Mouse (Mus musculus) hindbrain, embryonic 16.5 days (tissue): Measurements from ENCODE around the gene Gm5773. TPM values are rescaled to one million over a fixed set of nuclear protein-coding genes. Genes with fewer than 3 reads are reported as not detected.
"Not testable (repeated sequence)": the region's sequence is repeated elsewhere in the genome, so short reads cannot be mapped to it uniquely, and the experiment has no call there.

Source experiments
- ATAC-seq: fragments of 200-750 bp; cut with Nextera tagmentation; 2 replicates; pipeline ENCODE4 v1.8.0; 2017; ENCODE audit warnings: moderate TSS enrichment, moderate library complexity
- H3K27ac ChIP-seq: fragments of 300-500 bp; sonication (generic); 2 replicates; pipeline ENCODE4 v1.5.1; 2014; ENCODE audit warnings: low read depth, mild to moderate bottlenecking, control low read depth, low read length, moderate library complexity
- H3K27me3 ChIP-seq: fragments of 300-500 bp; sonication (generic); replicated peaks from 2 replicates; pipeline ENCODE4 v1.6.1; 2014; ENCODE audit warnings: low read length; ENCODE audit not compliant: control insufficient read depth, insufficient read depth
- H3K36me3 ChIP-seq: fragments of 300-500 bp; sonication (generic); 2 replicates; pipeline ENCODE4 v1.6.1; 2014; ENCODE audit warnings: mild to moderate bottlenecking, low read length, moderate library complexity, mixed read lengths; ENCODE audit not compliant: control insufficient read depth, insufficient read depth
- H3K4me1 ChIP-seq: fragments of 300-500 bp; sonication (generic); 2 replicates; pipeline ENCODE4 v1.6.1; 2014; ENCODE audit warnings: low read depth, low read length; ENCODE audit not compliant: control insufficient read depth, insufficient read depth
- H3K4me2 ChIP-seq: fragments of 300-500 bp; sonication (generic); 2 replicates; pipeline ENCODE4 v1.6.1; 2014; ENCODE audit warnings: mild to moderate bottlenecking, low read length, control low read depth, moderate library complexity
- H3K4me3 ChIP-seq: fragments of 300-500 bp; sonication (generic); 2 replicates; pipeline ENCODE4 v1.5.1; 2014; ENCODE audit warnings: mild to moderate bottlenecking, low read length, control low read depth, moderate library complexity
- H3K9ac ChIP-seq: fragments of 300-500 bp; sonication (generic); 2 replicates; pipeline ENCODE4 v1.6.1; 2014; ENCODE audit warnings: low read depth, mild to moderate bottlenecking, control low read depth, low read length, moderate library complexity
- H3K9me3 ChIP-seq: fragments of 300-500 bp; sonication (generic); 2 replicates; pipeline ENCODE4 v1.6.1; 2014; ENCODE audit warnings: mild to moderate bottlenecking, low read length, moderate library complexity; ENCODE audit not compliant: control insufficient read depth
- WGBS: fragments of 180-500 bp; shearing (Covaris S2); extraction: QIAGEN DNeasy Blood & Tissue Kit; methylation state at CpG from one replicate; pipeline ENCODE4 v1.1.7; 2014; 5-methylcytosine and 5-hydroxymethylcytosine counted together
- polyA plus RNA-seq: library from polyadenylated mRNA; unstranded; fragments of >200 nt; fragmentation: Nextera tagmentation; extraction: Ambion mirVana; gene quantifications from 2 replicates; pipeline ENCODE4 v1.2.1, GENCODE M21; 2015

Gene Gm5773
- not detected in 2 replicates for polyA plus RNA-seq

DNA sequence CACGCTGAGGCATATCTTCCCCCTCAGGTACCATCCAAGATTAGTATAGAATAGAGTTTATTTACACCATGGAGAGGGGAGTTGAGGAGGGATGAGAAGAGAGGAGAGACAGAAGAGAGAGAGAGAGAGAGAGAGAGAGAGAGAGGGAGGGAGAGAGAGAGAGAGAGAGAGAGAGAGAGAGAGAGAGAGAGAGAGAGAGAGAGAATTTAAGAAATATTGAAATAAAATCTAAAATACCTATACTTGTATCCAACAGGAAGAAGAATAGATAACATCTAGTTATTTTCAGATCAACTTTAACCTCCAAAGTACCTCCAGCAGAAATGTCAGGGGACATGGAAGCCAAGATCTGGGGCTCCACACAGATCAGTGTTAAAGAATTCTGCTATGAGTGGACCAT lies at the start of gene Gm5773:
TSS of gene Gm5773 (plus strand) at position 301 of the 400 bp plus-strand sequence.
- H3K9me3 ChIP-seq, H3K9ac ChIP-seq, H3K27me3 ChIP-seq, H3K4me1 ChIP-seq, H3K36me3 ChIP-seq, ATAC-seq, H3K4me2 ChIP-seq, H3K4me3 ChIP-seq, H3K27ac ChIP-seq: not testable (repeated sequence)
- 92% methylated on average over 1 of the region's 1 CpGs for WGBS

DNA sequence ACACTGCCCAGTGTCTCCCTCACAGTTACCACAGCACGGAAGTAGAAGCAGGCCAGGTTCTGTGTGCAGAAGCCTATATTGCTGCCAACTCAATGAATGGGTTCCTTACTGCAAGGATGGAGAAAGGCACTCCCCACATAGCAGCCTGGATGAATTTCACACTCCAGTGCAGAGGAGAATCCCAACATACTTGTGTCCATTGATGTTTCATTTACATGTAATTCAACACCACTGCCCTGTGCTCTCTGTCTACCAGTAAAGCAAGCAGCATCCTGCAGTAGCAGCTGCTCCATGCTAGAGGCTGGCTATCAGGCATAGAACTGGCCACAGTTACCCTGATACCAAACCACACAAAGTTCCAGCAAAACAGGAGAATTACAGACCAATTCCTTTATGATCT lies 27.3 kb upstream of the Gm5773 start:
- H3K9ac ChIP-seq, H3K27ac ChIP-seq, H3K4me2 ChIP-seq, H3K36me3 ChIP-seq, H3K27me3 ChIP-seq, H3K9me3 ChIP-seq, H3K4me3 ChIP-seq, H3K4me1 ChIP-seq, ATAC-seq: not testable (repeated sequence)
- WGBS: 100% methylated on average over 1 of the region's 1 CpGs

DNA sequence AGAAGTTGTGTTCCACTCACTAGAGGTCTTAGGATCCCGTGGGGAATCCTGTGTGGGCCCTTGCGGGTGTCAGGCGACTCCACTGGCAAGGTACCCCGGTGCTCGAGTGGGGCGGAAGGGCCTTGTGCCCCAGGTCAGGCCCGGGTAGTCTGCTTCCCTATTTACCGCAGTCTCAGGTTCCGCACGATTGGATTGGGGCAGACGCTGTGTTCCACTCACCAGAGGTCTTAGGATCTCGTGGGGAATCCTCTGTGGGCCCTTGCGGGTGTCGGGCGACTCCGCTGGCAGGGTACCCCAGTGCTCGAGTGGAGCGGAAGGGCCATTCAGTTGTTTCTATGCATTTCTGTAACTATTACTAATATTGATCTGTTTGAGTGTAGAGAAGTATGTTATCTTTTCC lies 18.8 kb upstream of the Gm5773 start:
- not testable (repeated sequence) for H3K27ac ChIP-seq, H3K9me3 ChIP-seq, H3K4me3 ChIP-seq, H3K36me3 ChIP-seq, H3K4me1 ChIP-seq, ATAC-seq, H3K4me2 ChIP-seq, H3K27me3 ChIP-seq, H3K9ac ChIP-seq
- 92% methylated on average over 16 of the region's 18 CpGs for WGBS

DNA sequence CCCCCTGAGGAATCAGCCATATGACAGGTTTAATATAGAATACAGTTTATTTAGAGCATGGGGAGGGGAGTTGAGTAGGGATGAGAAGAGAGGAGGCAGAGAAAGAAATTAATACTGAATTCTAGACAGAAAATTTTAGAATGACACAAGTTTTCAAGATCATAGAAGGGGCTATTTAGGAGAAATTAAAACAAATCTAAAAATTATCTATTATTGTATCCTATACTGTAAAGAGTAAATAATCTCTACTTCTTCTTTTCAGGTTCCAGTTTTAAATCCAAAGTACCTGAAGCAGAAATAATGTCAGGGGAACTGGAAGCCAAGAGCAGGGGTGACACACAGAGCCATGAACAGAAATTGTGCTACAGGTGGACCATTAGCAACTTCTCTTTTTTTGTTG lies 23.3 kb downstream of the Gm5773 start, which contains the start of gene Tdpoz4:
TSS of gene Tdpoz4 (plus strand) at position 301 of the 400 bp plus-strand sequence.
- H3K9me3 ChIP-seq, H3K4me3 ChIP-seq, H3K36me3 ChIP-seq, H3K9ac ChIP-seq, H3K27ac ChIP-seq, ATAC-seq, H3K4me2 ChIP-seq, H3K4me1 ChIP-seq, H3K27me3 ChIP-seq: not testable (repeated sequence)

DNA sequence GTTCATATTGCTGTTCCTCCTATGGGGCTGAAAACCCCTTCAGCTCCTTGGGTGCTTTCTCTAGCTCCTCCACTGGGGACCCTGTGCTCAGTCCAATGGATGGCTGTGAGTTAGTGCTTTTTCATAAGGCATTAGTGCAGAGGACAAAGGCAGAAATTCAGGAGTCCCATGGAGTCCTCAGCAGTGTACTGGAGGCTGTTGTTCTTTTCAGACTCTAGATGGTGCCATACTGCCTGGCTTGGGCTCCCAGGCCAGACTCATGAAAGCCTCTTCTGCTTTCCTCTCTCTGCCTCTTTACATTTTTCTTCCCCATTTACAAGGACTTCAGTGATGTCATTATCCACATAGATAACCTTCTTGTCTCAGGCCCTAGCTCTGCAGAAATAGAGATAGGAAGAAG lies 40.5 kb downstream of the Gm5773 start:
- H3K36me3 ChIP-seq, H3K27me3 ChIP-seq, H3K27ac ChIP-seq, H3K4me2 ChIP-seq, H3K9ac ChIP-seq, H3K9me3 ChIP-seq, H3K4me1 ChIP-seq, H3K4me3 ChIP-seq: not testable (repeated sequence)
- ATAC-seq: peak; percentile 63; the same call in 1 of the 2 replicates

Other genes starting within 250 kb of the Gm5773 start
- 198 and 202 TPM in 2 replicates for gene S100a10, start 217.9 kb upstream of the Gm5773 start, polyA plus RNA-seq
- gene Tdpoz2, start 120.3 kb upstream of the Gm5773 start, polyA plus RNA-seq: not detected in 2 replicates
- gene Tdpoz1, start 96.7 kb upstream of the Gm5773 start, polyA plus RNA-seq: not detected in 2 replicates
- gene Gm37596, start 79.9 kb upstream of the Gm5773 start, polyA plus RNA-seq: not detected in 2 replicates
- gene Tdpoz4, start 23.4 kb downstream of the Gm5773 start, polyA plus RNA-seq: not detected in 2 replicates
- gene Tdpoz3, start 53.0 kb downstream of the Gm5773 start, polyA plus RNA-seq: not detected in 2 replicates
- gene Gm9117, start 170.5 kb downstream of the Gm5773 start, polyA plus RNA-seq: not detected in 2 replicates
- not detected in 2 replicates for gene Tdpoz5, start 188.3 kb downstream of the Gm5773 start, polyA plus RNA-seq